Mouse (Mus musculus) limb, embryonic 13.5 days (tissue): ENCODE results near the gene March2. TPM values are rescaled to one million over a fixed set of nuclear protein-coding genes. Genes with fewer than 3 reads are reported as not detected.

Experiments used
- ATAC-seq: fragments of 200-750 bp; cut with Nextera tagmentation; 2 replicates; pipeline ENCODE4 v1.8.0; 2017; ENCODE audit warnings: low read depth, moderate number of reproducible peaks, moderate TSS enrichment; ENCODE audit not compliant: low FRiP score
- H3K27ac ChIP-seq: fragments of 300-500 bp; sonication (generic); 2 replicates; pipeline ENCODE4 v1.5.1; 2015; ENCODE audit warnings: inconsistent platforms, mild to moderate bottlenecking, moderate library complexity
- H3K27me3 ChIP-seq: fragments of 300-500 bp; sonication (generic); 2 replicates; pipeline ENCODE4 v1.6.1; 2015; ENCODE audit warnings: mild to moderate bottlenecking, inconsistent platforms
- H3K36me3 ChIP-seq: fragments of 300-500 bp; sonication (generic); 2 replicates; pipeline ENCODE4 v1.6.1; 2015; ENCODE audit warnings: inconsistent platforms, mild to moderate bottlenecking, moderate library complexity
- H3K4me1 ChIP-seq: fragments of 300-500 bp; sonication (generic); 2 replicates; pipeline ENCODE4 v1.6.1; 2015; ENCODE audit warnings: inconsistent platforms
- H3K4me2 ChIP-seq: fragments of 300-500 bp; sonication (generic); replicated peaks from 2 replicates; pipeline ENCODE4 v1.6.1; 2015; ENCODE audit warnings: inconsistent platforms, mild to moderate bottlenecking, moderate library complexity
- H3K4me3 ChIP-seq: fragments of 300-500 bp; sonication (generic); 2 replicates; pipeline ENCODE4 v1.5.1; 2015; ENCODE audit warnings: moderate library complexity, mild to moderate bottlenecking, inconsistent platforms
- H3K9ac ChIP-seq: fragments of 300-500 bp; sonication (generic); 2 replicates; pipeline ENCODE4 v1.6.1; 2015; ENCODE audit warnings: mild to moderate bottlenecking, inconsistent platforms
- H3K9me3 ChIP-seq: fragments of 300-500 bp; sonication (generic); 2 replicates; pipeline ENCODE4 v1.6.1; 2016; ENCODE audit warnings: inconsistent platforms
- WGBS: fragments of 180-500 bp; shearing (Covaris S2); methylation state at CpG from one replicate; pipeline ENCODE4 v1.1.7; 2015; 5-methylcytosine and 5-hydroxymethylcytosine counted together
- polyA plus RNA-seq: library from polyadenylated mRNA; unstranded; fragments of >200 nt; fragmentation: Nextera tagmentation; extraction: Ambion mirVana; gene quantifications from 2 replicates; pipeline ENCODE4 v1.2.1, GENCODE M21; 2015

The March2 gene
- polyA plus RNA-seq, 1 experiment from 2014 or later = 49.3 TPM

DNA sequence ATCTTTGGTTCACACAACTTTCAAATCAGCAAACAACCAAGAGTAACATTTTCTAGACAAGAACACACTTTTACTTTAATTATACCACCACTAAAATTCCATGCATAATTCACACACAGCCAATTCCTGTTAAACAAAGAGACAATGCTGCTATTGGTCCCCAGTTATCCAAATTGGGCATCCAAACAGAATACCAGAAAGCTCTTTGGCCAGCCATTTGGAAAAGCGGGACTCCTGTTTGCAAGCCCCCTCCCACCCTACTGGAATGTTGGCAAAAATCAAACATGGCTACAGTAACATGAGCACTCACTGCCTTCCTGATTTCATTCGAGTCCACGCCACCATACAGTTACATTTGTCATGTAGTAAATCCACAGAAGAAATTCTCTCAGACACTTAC is 48.8 kb downstream of the March2 start:
- WGBS = 91% methylated on average over 3 of the region's 3 CpGs
- peaks cover 49% of the 10 kb centered on the region for H3K36me3 ChIP-seq
- ATAC-seq = no peak

DNA sequence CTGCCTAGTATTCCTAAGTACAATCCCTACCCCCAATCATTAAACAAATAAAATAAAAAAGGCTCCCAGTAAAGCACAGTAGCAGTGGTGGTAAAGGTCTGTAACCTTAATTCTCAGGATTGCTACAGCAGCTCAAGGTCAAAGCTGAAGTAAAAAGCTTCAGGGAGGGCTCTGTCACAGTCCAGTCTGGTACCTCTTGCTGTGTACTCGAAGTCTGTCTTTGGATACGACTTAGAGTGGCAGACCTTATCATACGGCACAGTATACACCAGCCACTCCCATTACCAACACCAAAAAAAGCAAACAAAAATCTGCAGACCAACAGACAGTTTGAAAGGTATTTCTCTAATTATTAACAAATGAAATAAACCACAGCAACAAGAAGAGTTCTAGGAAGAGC is 51.7 kb downstream of the March2 start:
- no peak overlapping the region for H3K27ac ChIP-seq
- no peak for ATAC-seq
- H3K9me3 ChIP-seq = no peaks in the 10 kb centered on the region
- H3K36me3 ChIP-seq = peaks cover 60% of the 10 kb centered on the region
- 86% methylated on average over 3 of the region's 3 CpGs for WGBS
- no peak overlapping the region for H3K4me2 ChIP-seq
- no peaks in the 10 kb centered on the region for H3K4me1 ChIP-seq
- H3K9ac ChIP-seq = no peak overlapping the region
- H3K27me3 ChIP-seq = no peaks in the 10 kb centered on the region
- no peak overlapping the region for H3K4me3 ChIP-seq

More for the DNA sequence above, 48.8 kb downstream of the March2 start:
- H3K27me3 ChIP-seq = no peaks in the 10 kb centered on the region
- no peak overlapping the region for H3K4me2 ChIP-seq
- no peaks in the 10 kb centered on the region for H3K9me3 ChIP-seq
- H3K27ac ChIP-seq = no peak overlapping the region
- H3K9ac ChIP-seq = no peak overlapping the region
- H3K4me3 ChIP-seq = no peak overlapping the region
- H3K4me1 ChIP-seq = no peaks in the 10 kb centered on the region

DNA sequence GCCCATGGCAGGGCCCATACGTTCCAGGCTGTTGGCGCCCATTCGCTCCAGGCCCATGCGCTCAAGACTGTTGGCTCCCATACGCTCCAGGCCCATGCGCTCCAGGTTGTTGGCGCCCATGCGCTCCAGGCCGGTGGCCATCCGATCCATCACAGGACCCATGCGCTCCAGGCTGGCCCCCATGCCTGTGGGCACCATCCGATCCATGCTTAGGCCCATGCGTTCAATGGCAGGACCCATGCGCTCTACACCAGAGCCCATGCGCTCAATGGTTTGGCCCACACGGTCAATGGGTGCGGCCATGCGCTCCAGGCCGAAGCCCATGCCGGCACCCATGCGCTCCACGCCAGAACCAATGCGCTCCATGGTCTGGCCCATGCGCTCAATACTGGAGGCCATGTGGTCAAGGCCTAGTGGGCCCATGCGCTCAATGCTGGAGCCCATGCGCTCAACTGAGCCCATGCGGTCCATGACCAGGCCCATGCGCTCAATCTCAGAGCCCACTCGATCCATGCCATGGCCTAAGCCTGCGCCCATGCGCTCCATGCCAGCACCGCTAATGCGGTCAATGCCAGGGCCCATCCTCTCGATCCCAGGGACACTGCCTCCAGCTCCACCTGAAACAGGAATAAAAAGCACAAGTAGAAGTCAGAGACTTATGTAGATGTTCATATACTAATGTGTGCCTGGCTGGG is 68.5 kb downstream of the March2 start:
- Histone ChIP-seq H3K27me3 (no peaks in the 10 kb centered on the region), H3K9ac (no peak overlapping the region), H3K4me2 (no peak overlapping the region), H3K36me3 (peaks cover 96% of the 10 kb centered on the region), H3K9me3 (no peaks in the 10 kb centered on the region), H3K4me3 (no peak overlapping the region), H3K4me1 (no peaks in the 10 kb centered on the region), H3K27ac (no peak overlapping the region)
- WGBS = 98% methylated on average over 34 of the region's 34 CpGs
- ATAC-seq = no peak

DNA sequence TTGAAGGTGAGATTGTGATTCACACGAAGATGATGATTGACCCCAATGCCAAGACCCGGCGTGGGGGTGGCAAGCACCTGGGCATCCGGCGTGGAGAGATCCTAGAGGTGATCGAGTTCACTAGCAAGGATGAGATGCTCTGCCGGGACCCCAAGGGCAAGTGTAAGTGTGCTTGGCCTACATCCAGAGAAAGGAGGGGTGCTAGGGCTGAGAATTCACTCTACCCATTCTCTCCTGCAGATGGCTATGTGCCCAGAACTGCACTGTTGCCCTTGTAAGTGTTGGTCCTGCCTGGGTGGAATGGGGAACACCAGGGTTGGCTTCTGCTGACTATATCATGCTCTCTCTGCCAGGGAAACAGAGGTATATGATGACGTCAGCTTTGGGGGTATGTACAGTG is 73.4 kb downstream of the March2 start:
- H3K9ac ChIP-seq = no peak overlapping the region
- peaks cover 84% of the 10 kb centered on the region for H3K36me3 ChIP-seq
- H3K27me3 ChIP-seq = no peaks in the 10 kb centered on the region
- H3K4me3 ChIP-seq = no peak overlapping the region
- WGBS = 95% methylated on average over 8 of the region's 8 CpGs
- no peak for ATAC-seq
- no peak overlapping the region for H3K4me2 ChIP-seq
- H3K4me1 ChIP-seq = no peaks in the 10 kb centered on the region
- H3K27ac ChIP-seq = no peak overlapping the region
- H3K9me3 ChIP-seq = no peaks in the 10 kb centered on the region

DNA sequence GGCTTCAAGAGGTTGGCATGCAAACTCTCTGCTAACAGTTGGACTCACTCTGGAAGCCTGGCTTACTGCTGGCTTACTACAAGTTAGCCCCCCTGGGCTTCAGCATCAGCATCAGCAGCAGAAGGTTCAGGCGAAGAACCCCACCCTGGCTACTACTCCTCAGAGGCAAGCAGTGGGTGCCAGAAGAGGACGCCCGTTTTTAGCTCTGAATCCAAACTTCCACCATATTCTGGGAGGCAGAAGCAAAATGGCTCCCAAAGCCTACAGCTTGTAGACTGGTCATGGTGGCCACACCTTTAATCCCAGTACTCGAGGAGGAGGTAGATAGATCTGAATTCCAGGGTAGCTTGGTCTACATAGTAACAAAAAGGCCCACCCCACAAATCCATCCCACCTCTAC is 74.4 kb downstream of the March2 start:
- H3K9me3 ChIP-seq = no peaks in the 10 kb centered on the region
- no peak overlapping the region for H3K4me3 ChIP-seq
- H3K27ac ChIP-seq = no peak overlapping the region
- no peaks in the 10 kb centered on the region for H3K4me1 ChIP-seq
- no peak overlapping the region for H3K9ac ChIP-seq
- no peaks in the 10 kb centered on the region for H3K27me3 ChIP-seq
- H3K36me3 ChIP-seq = peaks cover 76% of the 10 kb centered on the region
- WGBS = 94% methylated on average over 4 of the region's 4 CpGs
- no peak overlapping the region for H3K4me2 ChIP-seq
- no peak for ATAC-seq

DNA sequence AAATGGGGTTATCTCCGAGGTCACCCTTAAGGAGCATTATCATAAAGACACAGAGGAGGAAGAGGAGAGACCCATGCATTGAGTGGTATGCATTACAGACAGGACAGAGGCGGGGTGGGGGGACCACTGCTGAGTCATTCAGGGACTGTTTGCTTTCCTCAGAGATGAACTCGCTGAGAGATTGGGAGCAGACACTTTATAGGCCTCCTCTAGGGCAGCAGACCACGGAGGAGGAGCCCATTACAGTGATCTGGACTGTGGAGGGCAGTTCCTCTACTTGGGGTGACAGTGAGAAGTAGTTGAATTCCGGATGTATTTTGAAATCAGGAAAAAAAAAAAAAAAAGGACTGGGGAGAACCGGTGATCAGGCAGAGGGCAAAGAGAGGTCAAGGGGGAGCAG is 78.7 kb downstream of the March2 start:
- no peak overlapping the region for H3K4me2 ChIP-seq
- ATAC-seq = no peak
- no peaks in the 10 kb centered on the region for H3K9me3 ChIP-seq
- no peak overlapping the region for H3K9ac ChIP-seq
- H3K36me3 ChIP-seq = peaks cover 53% of the 10 kb centered on the region
- no peak overlapping the region for H3K27ac ChIP-seq
- H3K27me3 ChIP-seq = no peaks in the 10 kb centered on the region
- H3K4me3 ChIP-seq = no peak overlapping the region
- H3K4me1 ChIP-seq = no peaks in the 10 kb centered on the region
- WGBS = 77% methylated on average over 6 of the region's 6 CpGs

DNA sequence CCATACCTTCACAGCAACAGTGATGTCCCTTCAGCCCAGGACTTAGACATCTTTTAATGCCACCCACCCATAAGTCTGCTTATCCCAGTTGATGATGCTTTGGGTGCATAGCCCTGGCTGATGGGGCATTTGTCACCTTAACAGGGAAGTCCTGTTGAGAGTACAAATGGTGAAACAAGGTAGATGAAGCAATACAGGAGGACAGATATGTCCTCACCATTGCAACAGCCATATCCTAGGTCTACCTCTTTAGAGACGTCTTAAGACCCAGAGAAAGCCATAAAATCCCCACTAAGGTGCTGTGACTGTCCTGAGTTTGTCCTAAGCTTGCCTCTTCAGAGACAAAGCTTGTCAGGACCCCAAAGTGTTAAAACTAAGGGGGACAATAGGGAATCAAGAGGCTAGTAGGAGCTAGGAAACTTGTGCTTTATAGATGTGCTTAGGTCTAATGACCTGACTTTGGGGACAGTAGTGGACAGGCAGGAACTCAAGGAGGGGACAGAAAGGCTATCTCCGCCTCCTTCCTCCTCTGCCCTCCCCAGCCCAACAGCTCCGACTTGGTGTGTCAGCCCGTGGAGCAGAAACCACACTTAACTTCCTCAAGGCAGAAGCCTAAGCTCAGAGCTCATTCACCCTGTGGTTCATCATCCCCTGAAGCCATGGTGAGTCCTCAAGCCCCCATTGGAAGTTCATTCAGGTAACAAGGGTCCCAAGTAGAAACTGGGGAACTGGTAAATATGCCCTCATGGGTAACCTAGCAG is 80.8 kb downstream of the March2 start, which contains the start of gene Pram1:
Gene Pram1, plus strand, starts transcription at position 541 of the 761 bp plus-strand sequence.
- no peaks in the 10 kb centered on the region for H3K9me3 ChIP-seq
- no peak for ATAC-seq
- H3K4me2 ChIP-seq = no peak within 1 kb of the TSS
- no peak within 1 kb of the TSS for H3K4me3 ChIP-seq
- 90% methylated on average over 4 of the region's 4 CpGs for WGBS
- H3K27ac ChIP-seq = no peak within 1 kb of the TSS
- no peak within 1 kb of the TSS for H3K9ac ChIP-seq
- H3K27me3 ChIP-seq = no peaks in the 10 kb centered on the region
- H3K4me1 ChIP-seq = no peaks in the 10 kb centered on the region
- peaks cover 46% of the 10 kb centered on the region for H3K36me3 ChIP-seq

DNA sequence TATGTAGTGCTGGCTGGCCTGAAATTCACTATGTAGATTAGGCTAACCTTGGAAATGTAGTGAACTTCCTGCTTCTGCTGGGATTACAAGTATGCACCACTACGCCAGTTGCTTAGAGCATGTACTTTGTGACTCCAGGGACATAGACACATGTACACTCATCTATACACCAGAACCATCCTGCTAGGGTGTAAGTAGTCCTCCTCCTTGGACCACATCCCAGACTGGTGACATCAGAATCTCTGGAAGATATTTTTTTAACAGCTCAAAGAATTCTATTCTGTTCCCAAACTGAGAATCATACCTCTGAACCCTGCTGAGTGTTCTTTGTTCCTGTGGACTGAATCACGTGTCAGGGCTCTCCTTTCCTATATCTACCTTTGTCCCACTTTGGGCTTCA is 81.4 kb downstream of the March2 start:
- Histone ChIP-seq H3K36me3 (peaks cover 48% of the 10 kb centered on the region), H3K27ac (no peak overlapping the region), H3K9me3 (no peaks in the 10 kb centered on the region), H3K4me1 (no peaks in the 10 kb centered on the region), H3K9ac (no peak overlapping the region), H3K4me3 (no peak overlapping the region), H3K27me3 (no peaks in the 10 kb centered on the region), H3K4me2 (no peak overlapping the region)
- 84% methylated on average over 2 of the region's 2 CpGs for WGBS
- ATAC-seq = no peak

Other genes with a start within 250 kb of the March2 start
- 106 and 120 TPM in 2 replicates for gene Adamts10, start 194.5 kb downstream of the March2 start, polyA plus RNA-seq
- 3.5 and 3.7 TPM in 2 replicates for gene Myo1f, start 163.0 kb downstream of the March2 start, polyA plus RNA-seq
- 51.4 and 53.7 TPM in 2 replicates for gene Zfp414, start 89.6 kb downstream of the March2 start, polyA plus RNA-seq
- 0.65 and 0.68 TPM in 2 replicates for gene Pram1, start 80.6 kb downstream of the March2 start, polyA plus RNA-seq
- 379 and 395 TPM in 2 replicates for gene Hnrnpm, start 31.8 kb downstream of the March2 start, polyA plus RNA-seq
- gene Rab11b, start 41.9 kb upstream of the March2 start, polyA plus RNA-seq = 325 and 332 TPM in 2 replicates
- gene Angptl4, start 63.2 kb upstream of the March2 start, polyA plus RNA-seq = 53.8 and 55.9 TPM in 2 replicates
- gene Kank3, start 91.8 kb upstream of the March2 start, polyA plus RNA-seq = 27.6 and 29.1 TPM in 2 replicates
- 962 and 978 TPM in 2 replicates for gene Rps28, start 105.9 kb upstream of the March2 start, polyA plus RNA-seq
- gene Ndufa7, start 105.9 kb upstream of the March2 start, polyA plus RNA-seq = 454 and 498 TPM in 2 replicates
- gene Cd320, start 124.4 kb upstream of the March2 start, polyA plus RNA-seq = 67.0 and 69.7 TPM in 2 replicates
- not detected in 2 replicates for gene Gm7029, start 155.2 kb upstream of the March2 start, polyA plus RNA-seq
- gene Kifc1, start 172.0 kb upstream of the March2 start, polyA plus RNA-seq = 8.1 and 10.0 TPM in 2 replicates
- 0.27 and 0.55 TPM in 2 replicates for gene Platr17, start 186.5 kb upstream of the March2 start, polyA plus RNA-seq
- gene Daxx, start 190.7 kb upstream of the March2 start, polyA plus RNA-seq = 59.6 and 65.4 TPM in 2 replicates
- gene Tapbp, start 197.2 kb upstream of the March2 start, polyA plus RNA-seq = 27.4 and 28.4 TPM in 2 replicates
- gene Zbtb22, start 197.2 kb upstream of the March2 start, polyA plus RNA-seq = 16.3 and 16.6 TPM in 2 replicates
- gene Rgl2, start 210.9 kb upstream of the March2 start, polyA plus RNA-seq = 54.2 and 59.2 TPM in 2 replicates
- gene Pfdn6, start 221.7 kb upstream of the March2 start, polyA plus RNA-seq = 167 and 171 TPM in 2 replicates
- 35.4 and 37.0 TPM in 2 replicates for gene Wdr46, start 222.0 kb upstream of the March2 start, polyA plus RNA-seq
- 8.0 and 9.2 TPM in 2 replicates for gene B3galt4, start 232.8 kb upstream of the March2 start, polyA plus RNA-seq
- 46.8 and 49.4 TPM in 2 replicates for gene Vps52, start 237.1 kb upstream of the March2 start, polyA plus RNA-seq
- 1,649 and 1,723 TPM in 2 replicates for gene Rps18, start 237.3 kb upstream of the March2 start, polyA plus RNA-seq